Mouse (Mus musculus): ENCODE results near the gene Tcea3. TPM values are rescaled to one million over a fixed set of nuclear protein-coding genes. Genes with fewer than 3 reads are reported as not detected.

Tcea3 gene
- polyA plus RNA-seq, 1 experiment from 2014 or later, result 9.0 TPM

GRCm38 (mm10) chr4:136259916-136260315 is 12.4 kb downstream of the Tcea3 start:
- 0 out of 2 replicates have a peak, but pooled peaks cover 3% of the 10 kb centered on the region for H3K27me3 ChIP-seq
- no peaks in the 10 kb centered on the region for H3K4me1 ChIP-seq
- H3K9me3 ChIP-seq, result no peaks in the 10 kb centered on the region
- no peak overlapping the region for H3K27ac ChIP-seq
- no peak overlapping the region for H3K9ac ChIP-seq
- no peak overlapping the region for H3K4me3 ChIP-seq
- no peak for ATAC-seq (ENCODE audit: low FRiP score, low read depth)
- no peaks in the 10 kb centered on the region for H3K36me3 ChIP-seq
- no peak overlapping the region for H3K4me2 ChIP-seq (replicated peaks)
- 66% methylated on average over 3 of the region's 3 CpGs for WGBS

DNA sequence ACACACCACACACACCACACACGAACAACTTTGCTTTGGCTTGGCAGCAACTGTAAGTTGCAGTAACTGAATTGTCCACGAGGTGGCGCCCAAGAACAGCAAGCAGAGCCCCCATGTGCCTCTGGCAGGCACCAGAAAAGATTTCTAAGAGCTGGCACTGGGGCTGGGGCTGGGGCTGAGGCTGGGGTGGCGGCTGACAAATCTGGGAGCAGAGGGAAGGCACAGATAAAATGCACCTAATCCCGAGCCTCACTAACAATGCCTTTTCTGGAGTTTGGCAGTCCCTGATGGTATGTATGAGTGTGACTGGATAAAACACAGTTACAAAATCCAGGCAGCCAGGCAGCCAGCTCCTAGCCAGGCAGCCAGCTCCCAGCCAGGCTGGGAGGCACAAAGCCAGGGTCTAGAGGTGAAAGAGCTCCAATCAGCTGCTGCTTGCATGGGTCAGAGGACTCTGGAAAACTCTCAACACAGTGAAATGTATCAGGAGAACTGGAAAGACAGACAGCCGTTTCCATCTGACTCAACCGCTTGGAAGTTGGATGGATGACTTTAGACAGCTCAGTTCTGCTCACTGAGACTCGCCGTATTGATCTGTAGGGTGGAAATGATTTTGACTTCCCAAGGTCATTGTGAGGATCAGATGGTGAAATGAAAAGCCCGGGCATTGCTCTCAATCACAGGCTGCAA is 13.1 kb downstream of the Tcea3 start:
- WGBS, result 48% methylated on average over 9 of the region's 10 CpGs
- ATAC-seq (ENCODE audit: low FRiP score, low read depth), result peak; percentile 59

GRCm38 (mm10) chr4:136261912-136262311 is 14.4 kb downstream of the Tcea3 start:
- H3K36me3 ChIP-seq, result no peaks in the 10 kb centered on the region
- ATAC-seq (ENCODE audit: low FRiP score, low read depth), result no peak
- no peaks in the 10 kb centered on the region for H3K4me1 ChIP-seq
- H3K27ac ChIP-seq, result no peak overlapping the region
- H3K27me3 ChIP-seq, result 0 out of 2 replicates have a peak, but pooled peaks cover 3% of the 10 kb centered on the region
- H3K4me2 ChIP-seq (replicated peaks), result no peak overlapping the region
- WGBS, result 75% methylated on average over 10 of the region's 10 CpGs
- no peak overlapping the region for H3K4me3 ChIP-seq
- H3K9me3 ChIP-seq, result no peaks in the 10 kb centered on the region
- H3K9ac ChIP-seq, result no peak overlapping the region

More for the DNA sequence above, 13.1 kb downstream of the Tcea3 start:
- Histone ChIP-seq H3K4me2 (replicated peaks) (no peak overlapping the region), H3K27me3 (0 out of 2 replicates have a peak, but pooled peaks cover 3% of the 10 kb centered on the region), H3K4me1 (no peaks in the 10 kb centered on the region), H3K9ac (no peak overlapping the region), H3K36me3 (no peaks in the 10 kb centered on the region), H3K9me3 (no peaks in the 10 kb centered on the region), H3K4me3 (no peak overlapping the region), H3K27ac (no peak overlapping the region)

- Histone ChIP-seq H3K36me3 (no peaks in the 10 kb centered on the region), H3K9ac (no peak overlapping the region), H3K27ac (no peak overlapping the region), H3K4me2 (replicated peaks) (no peak overlapping the region), H3K4me3 (no peak overlapping the region), H3K9me3 (no peaks in the 10 kb centered on the region), H3K4me1 (no peaks in the 10 kb centered on the region), H3K27me3 (no peaks in the 10 kb centered on the region)
- ATAC-seq (ENCODE audit: low FRiP score, low read depth), result no peak
- 94% methylated on average over 4 of the region's 4 CpGs for whole genome bisulfite sequencing
These were observed 16.0 kb downstream of the Tcea3 start for GRCm38 (mm10) chr4:136263555-136263954.

GRCm38 (mm10) chr4:136266716-136267343 is 19.3 kb downstream of the Tcea3 start:
- no peak overlapping the region for H3K4me3 ChIP-seq
- H3K9ac ChIP-seq, result no peak overlapping the region
- ATAC-seq (ENCODE audit: low FRiP score, low read depth), result no peak
- H3K27me3 ChIP-seq, result no peaks in the 10 kb centered on the region
- no peaks in the 10 kb centered on the region for H3K9me3 ChIP-seq
- no peak overlapping the region for H3K4me2 ChIP-seq (replicated peaks)
- no peak overlapping the region for H3K27ac ChIP-seq
- no peaks in the 10 kb centered on the region for H3K4me1 ChIP-seq
- WGBS, result 77% methylated on average over 9 of the region's 9 CpGs
- no peaks in the 10 kb centered on the region for H3K36me3 ChIP-seq

- ATAC-seq (ENCODE audit: low FRiP score, low read depth), result no peak; the same call in 1 of the 2 replicates
- Histone ChIP-seq H3K4me3 (no peak overlapping the region), H3K27ac (no peak overlapping the region), H3K27me3 (no peaks in the 10 kb centered on the region), H3K9ac (no peak overlapping the region), H3K4me1 (no peaks in the 10 kb centered on the region), H3K4me2 (replicated peaks) (no peak overlapping the region), H3K36me3 (peaks cover 4% of the 10 kb centered on the region; the same call in 1 of the 2 replicates), H3K9me3 (peaks cover 19% of the 10 kb centered on the region)
- 72% methylated on average over 1 of the region's 1 CpGs for WGBS
These were observed 21.4 kb downstream of the Tcea3 start for GRCm38 (mm10) chr4:136268912-136269311.

DNA sequence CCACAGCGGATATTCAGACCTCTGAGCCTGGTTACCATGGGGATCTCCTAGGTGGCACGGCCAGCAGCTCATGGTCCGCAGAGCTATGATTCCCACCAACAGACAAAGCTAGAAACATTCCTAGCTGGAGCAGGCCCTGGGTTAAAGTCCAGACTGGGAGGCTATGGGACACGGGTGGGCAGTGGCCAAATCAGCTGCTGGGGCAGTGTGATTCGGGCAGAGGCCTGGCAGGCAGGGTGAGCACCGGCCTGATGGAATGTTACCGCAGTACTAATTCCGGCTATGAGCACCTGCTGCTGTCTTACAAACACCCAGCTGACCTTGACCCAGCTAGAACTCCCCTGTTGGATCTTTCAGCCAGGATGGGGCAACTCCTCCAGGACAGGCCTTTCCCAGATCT is 23.1 kb downstream of the Tcea3 start:
- WGBS, result 80% methylated on average over 8 of the region's 8 CpGs
- Histone ChIP-seq H3K27ac (no peak overlapping the region), H3K9me3 (peaks cover 21% of the 10 kb centered on the region), H3K36me3 (peaks cover 4% of the 10 kb centered on the region; the same call in 1 of the 2 replicates), H3K4me3 (no peak overlapping the region), H3K4me2 (replicated peaks) (no peak overlapping the region), H3K4me1 (no peaks in the 10 kb centered on the region), H3K9ac (no peak overlapping the region), H3K27me3 (no peaks in the 10 kb centered on the region)
- ATAC-seq (ENCODE audit: low FRiP score, low read depth), result no peak

- Histone ChIP-seq H3K4me2 (replicated peaks) (no peak overlapping the region), H3K4me1 (peaks cover 30% of the 10 kb centered on the region), H3K27me3 (peaks cover 10% of the 10 kb centered on the region; the same call in 1 of the 2 replicates), H3K9ac (no peak overlapping the region), H3K9me3 (no peaks in the 10 kb centered on the region), H3K4me3 (no peak overlapping the region), H3K36me3 (no peaks in the 10 kb centered on the region), H3K27ac (no peak overlapping the region)
- no peak for ATAC-seq (ENCODE audit: low FRiP score, low read depth)
- WGBS, result 61% methylated on average over 8 of the region's 8 CpGs
These were observed 33.6 kb downstream of the Tcea3 start for GRCm38 (mm10) chr4:136281097-136281496.

DNA sequence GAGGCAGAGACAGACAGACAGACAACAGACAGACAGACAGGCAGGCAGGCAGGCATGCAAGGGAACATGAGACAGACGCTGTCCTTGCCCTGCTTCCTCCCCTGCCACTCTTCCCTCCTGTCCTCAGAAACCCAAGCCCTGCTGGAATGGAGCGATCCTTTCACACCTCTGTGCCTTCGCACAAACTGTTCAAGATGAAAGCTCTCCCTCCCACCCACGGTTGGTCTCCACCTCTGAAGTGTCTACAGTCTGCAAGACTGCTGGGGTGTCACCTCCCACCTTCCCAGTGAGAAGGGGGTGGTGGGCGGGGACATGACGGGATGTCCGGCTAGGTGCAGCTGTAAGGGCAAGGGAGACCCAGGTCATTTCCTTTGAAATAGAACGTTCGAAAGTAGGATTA is 34.1 kb downstream of the Tcea3 start:
- H3K9ac ChIP-seq, result no peak overlapping the region
- no peak overlapping the region for H3K27ac ChIP-seq
- H3K9me3 ChIP-seq, result no peaks in the 10 kb centered on the region
- no peaks in the 10 kb centered on the region for H3K36me3 ChIP-seq
- peaks cover 34% of the 10 kb centered on the region for H3K4me1 ChIP-seq
- H3K4me2 ChIP-seq (replicated peaks), result no peak overlapping the region
- WGBS, result 40% methylated on average over 9 of the region's 9 CpGs
- no peak for ATAC-seq (ENCODE audit: low FRiP score, low read depth)
- peaks cover 6% of the 10 kb centered on the region; the same call in 1 of the 2 replicates for H3K27me3 ChIP-seq
- H3K4me3 ChIP-seq, result no peak overlapping the region

- Histone ChIP-seq H3K4me3 (no peak overlapping the region), H3K4me2 (replicated peaks) (no peak overlapping the region), H3K27ac (peak overlapping the region; percentile 84; the same call in 1 of the 2 replicates), H3K27me3 (no peaks in the 10 kb centered on the region), H3K9ac (peak overlapping the region; percentile 35; the same call in 1 of the 2 replicates), H3K36me3 (peaks cover 9% of the 10 kb centered on the region), H3K9me3 (no peaks in the 10 kb centered on the region), H3K4me1 (peaks cover 44% of the 10 kb centered on the region)
- ATAC-seq (ENCODE audit: low FRiP score, low read depth), result no peak
- WGBS, result 56% methylated on average over 10 of the region's 10 CpGs
These were observed 35.3 kb downstream of the Tcea3 start for GRCm38 (mm10) chr4:136282621-136283480.

DNA sequence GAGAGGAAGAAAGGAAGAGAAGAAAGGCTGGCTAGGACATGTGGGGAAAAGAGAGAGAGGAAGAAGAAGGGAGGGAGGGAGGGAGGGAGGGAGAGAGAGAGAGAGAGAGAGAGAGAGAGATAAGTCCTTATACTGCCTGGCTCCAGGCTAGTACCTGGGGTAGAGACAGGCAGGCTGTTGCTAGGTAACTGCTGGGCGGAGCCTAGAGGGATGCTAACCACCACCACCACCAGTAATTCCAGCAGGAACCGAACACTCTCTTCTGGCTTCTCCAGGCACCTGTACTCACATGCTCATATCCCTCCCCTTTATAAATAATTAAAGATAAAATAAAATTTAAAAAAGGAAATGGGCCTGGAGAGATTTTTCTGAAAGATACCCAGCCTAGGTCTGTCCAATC is 36.3 kb downstream of the Tcea3 start:
- peaks cover 44% of the 10 kb centered on the region for H3K4me1 ChIP-seq
- 0 out of 2 replicates have a peak, but pooled peaks cover 3% of the 10 kb centered on the region for H3K9me3 ChIP-seq
- H3K4me2 ChIP-seq (replicated peaks), result peak overlapping the region; percentile 95
- peaks cover 3% of the 10 kb centered on the region for H3K27me3 ChIP-seq
- H3K36me3 ChIP-seq, result peaks cover 19% of the 10 kb centered on the region
- H3K9ac ChIP-seq, result no peak overlapping the region
- 21% methylated on average over 2 of the region's 2 CpGs for WGBS
- ATAC-seq (ENCODE audit: low FRiP score, low read depth), result no peak
- peak overlapping the region; percentile 84 for H3K27ac ChIP-seq
- H3K4me3 ChIP-seq, result no peak overlapping the region

DNA sequence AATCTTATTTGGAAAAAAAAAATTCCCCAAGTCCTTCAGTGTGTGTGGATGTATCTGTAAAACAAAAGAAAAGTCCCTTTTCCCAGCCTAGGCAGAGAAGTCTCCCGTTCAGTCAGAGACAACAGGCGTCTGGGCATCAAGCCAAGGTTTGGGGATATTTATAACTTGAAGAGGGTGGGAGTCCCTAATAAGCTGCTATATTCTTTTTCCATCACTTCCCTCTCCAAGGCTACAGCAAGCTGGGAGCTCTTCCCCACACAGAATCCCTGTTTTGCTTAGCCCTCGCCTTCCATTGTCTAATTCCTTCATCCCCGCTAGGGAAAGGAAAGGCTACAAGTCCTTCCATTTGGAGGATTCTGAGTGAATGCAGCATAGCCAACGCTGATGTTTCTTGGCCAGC is 36.9 kb downstream of the Tcea3 start, which contains the start of gene Zfp46:
Gene Zfp46, plus strand, starts transcription at position 229 of the 400 bp plus-strand sequence.
- H3K27me3 ChIP-seq, result peaks cover 10% of the 10 kb centered on the region
- WGBS, result 38% methylated on average over 5 of the region's 5 CpGs
- peak within 1 kb of the TSS; percentile 83 for H3K9ac ChIP-seq
- H3K9me3 ChIP-seq, result 0 out of 2 replicates have a peak, but pooled peaks cover 3% of the 10 kb centered on the region
- peak within 1 kb of the TSS; percentile 95 for H3K4me2 ChIP-seq (replicated peaks)
- peak within 1 kb of the TSS; percentile 84 for H3K27ac ChIP-seq
- peak; percentile 29; the same call in 1 of the 2 replicates for ATAC-seq (ENCODE audit: low FRiP score, low read depth)
- H3K4me3 ChIP-seq, result peak within 1 kb of the TSS; percentile 76
- H3K36me3 ChIP-seq, result peaks cover 25% of the 10 kb centered on the region
- peaks cover 44% of the 10 kb centered on the region for H3K4me1 ChIP-seq

All from limb, embryonic 13.5 days (tissue).